Mouse (Mus musculus) olfactory bulb, adult 2 months (tissue): ENCODE results near the gene Rps6kb2. TPM values are rescaled to one million over a fixed set of nuclear protein-coding genes. Genes with fewer than 3 reads are reported as not detected.

Experiments
- H3K27ac ChIP-seq: fragments of 200-500 bp; 2 replicates; pipeline ENCODE4 v1.5.1; 2012; ENCODE audit warnings: low read depth, low read length; ENCODE audit not compliant: insufficient read depth
- H3K4me1 ChIP-seq: fragments of 200-500 bp; 2 replicates; pipeline ENCODE4 v1.6.1; 2012; ENCODE audit warnings: low read length; ENCODE audit not compliant: control insufficient read depth, insufficient read depth
- H3K4me3 ChIP-seq: fragments of 200-500 bp; 2 replicates; pipeline ENCODE4 v1.5.1; 2012; ENCODE audit warnings: mild to moderate bottlenecking, low read depth, low read length, moderate library complexity; ENCODE audit not compliant: insufficient read depth
- CTCF ChIP-seq: fragments of 200-500 bp; IDR thresholded peaks from 2 replicates; pipeline ENCODE4 v1.5.1; 2012; ENCODE audit warnings: low read depth, mild to moderate bottlenecking, low read length, moderate library complexity; ENCODE audit not compliant: insufficient read depth
- POLR2A ChIP-seq: fragments of 200-500 bp; IDR thresholded peaks from 2 replicates; pipeline ENCODE4 v1.6.1; 2012; ENCODE audit warnings: mild to moderate bottlenecking, low read depth, low read length, moderate library complexity; ENCODE audit not compliant: insufficient read depth
- WGBS: fragments of 180-500 bp; shearing (Covaris S2); methylation state at CpG from one replicate; pipeline ENCODE4 v1.1.7; 2018; 5-methylcytosine and 5-hydroxymethylcytosine counted together
- polyA plus RNA-seq: library from polyadenylated mRNA; stranded (reverse); fragments of >200 nt; gene quantifications from 2 replicates; pipeline ENCODE4 v1.2.4, GENCODE M21; 2012; ENCODE audit warnings: low replicate concordance; ENCODE audit not compliant: missing spikeins, insufficient read depth, insufficient read length

Rps6kb2 gene
- polyA plus RNA-seq, 1 experiment, result not detected

GRCm38 (mm10) chr19:4118350-4118749, 44.8 kb downstream of the Rps6kb2 start:
- no peak overlapping the region for H3K27ac ChIP-seq
- TF ChIP-seq POLR2A (no peak), CTCF (no peak)
- 89% methylated on average over 2 of the region's 2 CpGs for WGBS
- no peak overlapping the region for H3K4me3 ChIP-seq
- peaks cover 9% of the 10 kb centered on the region for H3K4me1 ChIP-seq

- TF ChIP-seq CTCF (no peak), POLR2A (no peak)
- WGBS, result 88% methylated on average over 7 of the region's 7 CpGs
These were observed 46.1 kb downstream of the Rps6kb2 start for GRCm38 (mm10) chr19:4117006-4117405.

GRCm38 (mm10) chr19:4115816-4116215, 47.3 kb downstream of the Rps6kb2 start:
- TF ChIP-seq POLR2A (no peak), CTCF (no peak)
- Histone ChIP-seq H3K4me3 (no peak overlapping the region), H3K4me1 (peaks cover 19% of the 10 kb centered on the region), H3K27ac (no peak overlapping the region)
- 87% methylated on average over 11 of the region's 11 CpGs for WGBS

More at GRCm38 (mm10) chr19:4117006-4117405, 46.1 kb downstream of the Rps6kb2 start:
- no peak overlapping the region for H3K4me3 ChIP-seq
- no peak overlapping the region for H3K27ac ChIP-seq
- H3K4me1 ChIP-seq, result peaks cover 19% of the 10 kb centered on the region

- whole genome bisulfite sequencing, result 97% methylated on average over 10 of the region's 10 CpGs
- Histone ChIP-seq H3K4me1 (peaks cover 16% of the 10 kb centered on the region), H3K4me3 (no peak overlapping the region), H3K27ac (no peak overlapping the region)
- TF ChIP-seq POLR2A (no peak), CTCF (no peak)
These were observed 48.0 kb downstream of the Rps6kb2 start for GRCm38 (mm10) chr19:4115144-4115543.

- TF ChIP-seq CTCF (no peak), POLR2A (no peak)
- H3K4me3 ChIP-seq, result no peak overlapping the region
- no peak overlapping the region for H3K27ac ChIP-seq
- 85% methylated on average over 10 of the region's 10 CpGs for WGBS
- H3K4me1 ChIP-seq, result peaks cover 16% of the 10 kb centered on the region
These were observed 48.6 kb downstream of the Rps6kb2 start for GRCm38 (mm10) chr19:4114551-4114950.

GRCm38 (mm10) chr19:4113806-4114230, 49.3 kb downstream of the Rps6kb2 start:
- no peak overlapping the region for H3K4me3 ChIP-seq
- TF ChIP-seq POLR2A (no peak), CTCF (no peak)
- peaks cover 16% of the 10 kb centered on the region for H3K4me1 ChIP-seq
- H3K27ac ChIP-seq, result peak overlapping the region; percentile 25; the same call in 1 of the 2 replicates
- 71% methylated on average over 5 of the region's 5 CpGs for WGBS

GRCm38 (mm10) chr19:4113186-4113805, 49.9 kb downstream of the Rps6kb2 start:
- peaks cover 16% of the 10 kb centered on the region for H3K4me1 ChIP-seq
- H3K27ac ChIP-seq, result peak overlapping the region; percentile 25
- TF ChIP-seq POLR2A (no peak), CTCF (no peak)
- 45% methylated on average over 13 of the region's 13 CpGs for WGBS
- H3K4me3 ChIP-seq, result no peak overlapping the region

GRCm38 (mm10) chr19:4112063-4112960, 50.8 kb downstream of the Rps6kb2 start:
- H3K4me1 ChIP-seq, result peaks cover 16% of the 10 kb centered on the region
- H3K4me3 ChIP-seq, result no peak overlapping the region
- no peak for TF ChIP-seq CTCF
- no peak for TF ChIP-seq POLR2A
- WGBS, result 93% methylated on average over 26 of the region's 26 CpGs
- H3K27ac ChIP-seq, result peak overlapping the region; percentile 25

GRCm38 (mm10) chr19:4108535-4108934, 54.6 kb downstream of the Rps6kb2 start:
- Histone ChIP-seq H3K4me1 (peaks cover 11% of the 10 kb centered on the region), H3K27ac (no peak overlapping the region), H3K4me3 (no peak overlapping the region)
- 89% methylated on average over 9 of the region's 9 CpGs for WGBS
- TF ChIP-seq CTCF, result no peak
- no peak for TF ChIP-seq POLR2A
